Mouse (Mus musculus): ENCODE measurements around the gene Syt17. TPM values are rescaled to one million over a fixed set of nuclear protein-coding genes. Genes with fewer than 3 reads are reported as not detected.

Syt17 gene
- total and polyA plus RNA-seq, 3 experiments: not detected

DNA sequence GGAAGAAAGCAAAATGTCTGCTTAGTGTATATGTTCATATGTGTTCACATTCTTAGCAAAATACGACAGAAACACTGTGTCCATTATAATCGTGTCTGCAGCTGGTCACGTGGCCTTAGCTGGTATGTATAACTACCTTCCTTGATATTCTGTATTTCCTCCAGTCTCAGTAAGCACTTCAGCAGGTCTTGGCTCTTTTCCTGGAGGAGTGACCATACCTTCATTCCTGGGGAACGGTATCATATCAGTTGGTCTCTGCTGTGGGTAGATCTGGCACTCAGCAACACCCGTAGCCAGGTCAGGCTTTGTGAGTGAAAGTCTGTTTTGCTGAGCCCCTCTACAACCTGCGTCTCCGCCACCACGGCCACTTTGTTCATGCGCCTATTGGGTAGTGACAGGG lies 45.9 kb upstream of the Syt17 start:
- Histone ChIP-seq H3K9ac (ENCODE audit: insufficient read depth, low read depth) (no peak overlapping the region), H3K4me2 (ENCODE audit: insufficient read depth, low read depth, poor library complexity, severe bottlenecking) (no peak overlapping the region), H3K27ac (ENCODE audit: insufficient read depth, low read depth) (no peak overlapping the region), H3K36me3 (replicated peaks in 1 of 2; ENCODE audit: control insufficient read depth in 1 of 2, insufficient read depth in 1 of 2, low read length in 1 of 2) (no peaks in the 10 kb centered on the region), H3K9me3 (replicated peaks; ENCODE audit: low read length) (peaks cover 9% of the 10 kb centered on the region), H3K79me2 (replicated peaks; ENCODE audit: control insufficient read depth, extremely low read depth, insufficient read depth, poor library complexity, severe bottlenecking) (no peaks in the 10 kb centered on the region), H3K4me1 (ENCODE audit: control insufficient read depth in 1 of 2, insufficient read depth in 2 of 2) (peaks cover 0 to 2% of the 10 kb centered on the region in 2 experiments; a peak in 1 of 4 replicates), H3K4me3 (replicated peaks in 1 of 3; ENCODE audit: low read depth in 2 of 3, low read length in 2 of 3, poor library complexity in 1 of 3) (no peak overlapping the region), H3K27me3 (replicated peaks) (no peaks in the 10 kb centered on the region)
- in situ Hi-C loops (cut with MboI; ENCODE audit: low pct_ligation_motif_present, low pct_unique_long_range_greater_than_20kb, low sequenced_read_pairs) (no loop called here), dilution Hi-C loops (cut with MboI; ENCODE audit: extremely low pct_ligation_motif_present, extremely low pct_unique_long_range_greater_than_20kb, low sequenced_read_pairs) (no loop called here)
- no peak for DNase-seq (ENCODE audit: extremely low read depth)
- TF ChIP-seq CHD1 (IDR thresholded peaks at IDR 0.05; ENCODE audit: low read depth, low read length) (no peak), JUND (conservative IDR thresholded peaks at IDR 0.05; ENCODE audit: low read depth, low read length) (no peak), ZKSCAN1 (IDR thresholded peaks at IDR 0.05; ENCODE audit: borderline replicate concordance, low read depth, low read length) (no peak), ELF1 (IDR thresholded peaks at IDR 0.05; ENCODE audit: low read depth, low read length) (no peak), MAFK (IDR thresholded peaks at IDR 0.05; ENCODE audit: insufficient replicate concordance, low read length) (no peak), MEF2A (IDR thresholded peaks at IDR 0.05; ENCODE audit: borderline replicate concordance, low read depth, low read length) (no peak), ZC3H11A (IDR thresholded peaks at IDR 0.05; ENCODE audit: low read depth, low read length) (no peak), USF1 (IDR thresholded peaks at IDR 0.05; ENCODE audit: low read depth, low read length) (no peak), SMC3 (IDR thresholded peaks at IDR 0.05; ENCODE audit: low read depth, low read length) (no peak), TCF12 (IDR thresholded peaks at IDR 0.05; ENCODE audit: low read depth, low read length) (no peak), E2F4 (IDR thresholded peaks at IDR 0.05; ENCODE audit: insufficient replicate concordance, low read depth, low read length) (no peak), USF2 (conservative IDR thresholded peaks at IDR 0.05; ENCODE audit: low read depth, low read length) (no peak), TBP (conservative IDR thresholded peaks at IDR 0.05; ENCODE audit: low read depth, low read length) (no peak), ETS1 (conservative IDR thresholded peaks at IDR 0.05; ENCODE audit: low read depth, low read length) (no peak), KAT2A (IDR thresholded peaks at IDR 0.05; ENCODE audit: insufficient replicate concordance, low read length) (no peak)

DNA sequence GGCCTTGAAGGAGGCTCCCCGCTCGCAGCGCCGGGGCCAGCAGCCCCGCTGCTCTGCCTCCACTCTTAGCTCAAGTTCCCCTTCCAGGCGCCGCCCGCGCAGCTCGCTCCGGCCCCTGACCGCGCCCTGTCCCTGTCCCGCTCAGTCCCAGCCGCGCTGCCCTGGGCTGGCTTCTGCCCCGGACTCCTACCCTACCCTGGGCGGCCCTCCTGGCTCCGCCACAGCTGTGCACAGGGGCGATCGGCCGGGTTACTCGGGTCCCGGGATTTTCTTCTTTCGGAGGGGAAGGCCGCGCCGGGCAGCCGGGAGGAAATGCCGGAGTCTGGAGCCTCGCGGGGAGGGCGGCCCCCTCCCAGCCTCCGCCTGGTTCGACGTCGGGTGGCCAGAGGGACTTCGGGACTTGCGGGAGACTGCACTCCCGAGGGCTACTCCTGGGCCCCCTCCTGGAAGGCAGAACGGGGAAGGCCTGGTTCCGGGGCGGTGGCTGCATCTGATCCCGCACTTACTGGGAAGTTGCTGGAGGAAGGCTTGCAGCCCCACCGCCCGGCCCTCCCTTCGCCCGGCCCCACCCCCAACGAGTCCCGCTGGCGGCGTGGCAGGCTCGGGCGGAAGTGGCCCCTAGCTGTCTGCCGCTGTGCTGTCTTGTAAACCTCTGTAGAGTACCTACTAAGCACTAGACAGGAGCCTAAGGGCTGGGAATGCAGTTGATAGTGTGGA lies 43.6 kb upstream of the Syt17 start, which contains the start of gene Itpripl2:
Gene Itpripl2, minus strand, starts transcription at position 545 of the 717 bp plus-strand sequence.
- no peak within 1 kb of the TSS for H3K9ac ChIP-seq (ENCODE audit: insufficient read depth, low read depth)
- H3K79me2 ChIP-seq (replicated peaks; ENCODE audit: control insufficient read depth, extremely low read depth, insufficient read depth, poor library complexity, severe bottlenecking): no peaks in the 10 kb centered on the region
- no peak for TF ChIP-seq PAX5 (IDR thresholded peaks at IDR 0.05; ENCODE audit: low read length)
- no peak for TF ChIP-seq USF2 (conservative IDR thresholded peaks at IDR 0.05; ENCODE audit: low read depth, low read length)
- TF ChIP-seq MAFK (IDR thresholded peaks at IDR 0.05; ENCODE audit: insufficient replicate concordance, low read length): no peak
- no peak for TF ChIP-seq JUND (conservative IDR thresholded peaks at IDR 0.05; ENCODE audit: low read depth, low read length)
- TF ChIP-seq HCFC1 (IDR thresholded peaks at IDR 0.05; ENCODE audit: low read depth, low read length): no peak
- TF ChIP-seq CTCF (conservative IDR thresholded peaks at IDR 0.05 in 1 of 2, IDR thresholded peaks at IDR 0.05 in 1 of 2; ENCODE audit: low read depth in 2 of 2, low read length in 2 of 2): no peak
- TF ChIP-seq MXI1 (IDR thresholded peaks at IDR 0.05; ENCODE audit: low read depth, low read length): no peak
- no peak for TF ChIP-seq MYC (IDR thresholded peaks at IDR 0.05; ENCODE audit: low read depth, low read length)
- no peak for TF ChIP-seq ETS1 (conservative IDR thresholded peaks at IDR 0.05; ENCODE audit: low read depth, low read length)
- TF ChIP-seq POLR2A (IDR thresholded peaks at IDR 0.05; ENCODE audit: low read depth, low read length): no peak
- TF ChIP-seq MAX (IDR thresholded peaks at IDR 0.05; ENCODE audit: low read length): no peak
- no peak for TF ChIP-seq GABPA (IDR thresholded peaks at IDR 0.05; ENCODE audit: insufficient replicate concordance, low read depth, low read length)
- no peak for TF ChIP-seq BHLHE40 (IDR thresholded peaks at IDR 0.05; ENCODE audit: low read depth, low read length)
- TF ChIP-seq ZNF384 (IDR thresholded peaks at IDR 0.05; ENCODE audit: low read depth, low read length): no peak
- no peak for TF ChIP-seq ELF1 (IDR thresholded peaks at IDR 0.05; ENCODE audit: low read depth, low read length)
- TF ChIP-seq CHD2 (IDR thresholded peaks at IDR 0.05; ENCODE audit: low read length): no peak
- no peak for TF ChIP-seq E2F4 (IDR thresholded peaks at IDR 0.05; ENCODE audit: insufficient replicate concordance, low read depth, low read length)
- TF ChIP-seq USF1 (IDR thresholded peaks at IDR 0.05; ENCODE audit: low read depth, low read length): no peak
- TF ChIP-seq NELFE (IDR thresholded peaks at IDR 0.05; ENCODE audit: low read depth, low read length): no peak
- no peak for TF ChIP-seq ZC3H11A (IDR thresholded peaks at IDR 0.05; ENCODE audit: low read depth, low read length)
- dilution Hi-C loops (cut with MboI; ENCODE audit: extremely low pct_ligation_motif_present, extremely low pct_unique_long_range_greater_than_20kb, low sequenced_read_pairs) (no loop called here), in situ Hi-C loops (cut with MboI; ENCODE audit: low pct_ligation_motif_present, low pct_unique_long_range_greater_than_20kb, low sequenced_read_pairs) (no loop called here)
- H3K4me3 ChIP-seq (replicated peaks in 1 of 3; ENCODE audit: low read depth in 2 of 3, low read length in 2 of 3, poor library complexity in 1 of 3): no peak within 1 kb of the TSS
- no peaks in the 10 kb centered on the region for H3K4me1 ChIP-seq (ENCODE audit: control insufficient read depth in 1 of 2, insufficient read depth in 2 of 2)
- H3K27me3 ChIP-seq (replicated peaks): no peaks in the 10 kb centered on the region
- no peak within 1 kb of the TSS for H3K27ac ChIP-seq (ENCODE audit: insufficient read depth, low read depth)
- H3K9me3 ChIP-seq (replicated peaks; ENCODE audit: low read length): peaks cover 4% of the 10 kb centered on the region
- H3K4me2 ChIP-seq (ENCODE audit: insufficient read depth, low read depth, poor library complexity, severe bottlenecking): no peak within 1 kb of the TSS
- H3K36me3 ChIP-seq (replicated peaks in 1 of 2; ENCODE audit: control insufficient read depth in 1 of 2, insufficient read depth in 1 of 2, low read length in 1 of 2): no peaks in the 10 kb centered on the region
- DNase-seq (ENCODE audit: extremely low read depth): no peak
